Mouse (Mus musculus) kidney, adult 8-10 months (tissue): ENCODE results near the gene Fn3krp.

ENCODE experiments used
- DNase-seq, 2 experiments: peaks; one replicate each; pipeline ENCODE4 v3.0.0; 2022

Gene Fn3krp

DNA sequence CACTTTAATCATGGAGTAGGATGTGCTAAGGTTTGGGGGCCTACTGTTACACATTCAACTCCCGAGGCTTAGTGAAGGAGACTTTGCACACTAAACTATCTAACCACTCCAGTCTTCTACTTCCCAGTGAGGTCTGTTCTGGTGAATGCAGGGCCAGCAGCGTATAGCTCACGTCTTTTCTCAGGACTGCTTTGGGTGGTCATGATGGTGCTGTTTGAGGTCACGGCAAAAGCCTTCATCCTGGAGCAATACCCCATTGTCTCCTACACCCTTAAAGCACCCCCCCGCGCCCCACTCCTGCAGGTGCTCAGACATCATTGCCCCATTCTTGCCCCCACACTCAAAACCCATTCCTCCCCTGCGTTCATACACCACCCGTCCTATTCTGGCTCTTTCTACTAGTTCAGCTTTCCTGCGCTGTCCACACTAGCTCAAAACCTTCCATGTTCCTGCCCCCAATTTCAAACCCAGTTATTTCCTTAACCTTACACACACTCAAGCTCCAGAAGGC lies 30.1 kb downstream of the Fn3krp start:
- no peak for DNase-seq

- peak; percentile 94 to 96 for DNase-seq
Observed at GRCm38 (mm10) chr11:121451753-121452635, 30.8 kb downstream of the Fn3krp start, which contains the start of gene Tbcd. TSS of gene Tbcd (plus strand) at chr11:121451949.

- DNase-seq, result no peak
Observed at GRCm38 (mm10) chr11:121457874-121458273, 36.7 kb downstream of the Fn3krp start.

- peak in 1 of 2 experiments; percentile 22 for DNase-seq
Observed at GRCm38 (mm10) chr11:121467408-121467807, 46.2 kb downstream of the Fn3krp start.

- no peak for DNase-seq
Observed at GRCm38 (mm10) chr11:121474831-121475230, 53.6 kb downstream of the Fn3krp start.

- DNase-seq, result peak; percentile 45 to 73
Observed at GRCm38 (mm10) chr11:121475699-121476415, 54.7 kb downstream of the Fn3krp start.

DNA sequence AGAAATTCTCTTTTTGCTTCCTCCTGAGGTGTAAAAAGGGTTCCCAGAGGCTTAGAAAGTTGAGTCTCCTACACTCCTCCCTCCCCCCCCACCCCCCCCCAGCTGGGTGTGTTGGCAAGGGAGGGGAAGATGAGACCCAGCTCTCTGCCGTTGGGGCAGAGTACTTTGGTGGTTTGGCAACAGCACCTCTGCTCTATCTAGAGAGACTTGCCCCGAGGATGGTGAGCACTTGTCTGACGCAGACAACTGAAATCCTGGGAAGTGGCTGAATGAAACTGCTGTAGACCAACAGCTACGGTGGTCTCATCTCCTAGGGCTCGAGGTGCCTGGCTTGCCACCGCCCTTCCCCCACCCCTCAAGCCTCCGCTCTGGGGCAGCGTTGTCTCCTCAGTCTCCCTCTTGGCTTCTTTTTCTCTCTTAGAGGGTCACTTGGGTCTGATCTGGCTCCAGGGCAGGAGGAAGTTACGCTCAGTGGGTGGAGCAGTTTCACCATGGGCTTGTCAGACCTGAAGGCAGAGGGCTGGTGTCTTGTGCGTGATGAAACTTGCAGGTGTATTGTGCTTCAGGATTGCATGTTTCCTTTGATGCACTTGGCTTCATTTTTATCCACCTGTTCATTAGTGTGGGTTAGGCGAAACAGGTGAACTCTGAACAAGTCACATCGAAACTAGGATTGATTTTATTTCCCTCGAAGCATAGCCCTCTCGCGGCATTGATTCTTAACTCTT lies 58.4 kb downstream of the Fn3krp start:
- DNase-seq, result no peak
